Mouse (Mus musculus): ENCODE data around the gene Palb2.
A peak's percentile ranks its signal among the peaks of the same experiment; 100 is the strongest.
"Not testable (repeated sequence)": the region's sequence is repeated elsewhere in the genome, so short reads cannot be mapped to it uniquely, and the experiment has no call there.

Palb2 gene

DNA sequence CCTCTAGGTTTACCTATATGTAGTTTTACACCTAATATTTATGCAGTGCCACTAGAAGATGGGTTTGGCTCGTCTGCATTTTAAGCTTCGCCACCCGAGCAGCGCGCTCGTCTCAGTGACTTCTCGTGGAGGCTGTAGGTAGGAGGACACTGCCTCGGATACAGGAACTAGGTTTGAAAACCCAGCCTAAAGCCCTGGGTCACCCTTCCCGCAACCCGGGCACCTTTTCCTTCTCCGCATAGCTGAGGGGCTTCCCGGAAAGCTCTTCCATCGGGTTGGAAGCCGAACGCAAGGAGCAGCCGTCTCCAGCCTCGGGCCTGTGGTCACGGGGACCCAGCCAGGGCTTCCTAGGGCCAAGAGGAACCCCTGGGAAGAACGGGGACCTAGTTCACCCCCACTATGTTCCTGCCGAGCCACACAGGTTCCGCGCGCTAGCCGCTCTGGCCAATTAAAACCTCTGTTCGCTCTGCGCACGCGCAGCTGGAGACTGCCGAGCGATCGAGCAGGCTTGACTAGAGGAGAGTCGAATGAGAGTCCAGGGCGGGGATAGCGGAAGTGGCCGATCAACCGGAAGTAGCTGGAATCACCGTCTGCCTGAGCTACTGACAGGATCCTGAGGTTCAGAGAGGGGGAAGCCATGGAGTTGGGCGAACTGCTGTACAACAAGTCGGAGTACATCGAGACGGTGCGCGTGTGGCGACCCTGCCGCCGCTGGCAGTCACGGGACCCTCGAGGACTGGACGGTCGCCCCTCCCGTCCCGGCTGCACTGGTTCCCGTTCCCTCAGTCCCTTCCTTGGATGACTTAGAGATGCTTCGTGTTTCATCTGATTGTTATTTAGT lies at the start of gene Palb2, which contains the start of gene Dctn5:
Gene Palb2, minus strand, starts transcription at position 489 of the 841 bp plus-strand sequence.
Gene Dctn5, plus strand, starts transcription at position 545 of the 841 bp plus-strand sequence.
- peak; percentile 97 for DNase-seq (ENCODE audit: low spot score)

DNA sequence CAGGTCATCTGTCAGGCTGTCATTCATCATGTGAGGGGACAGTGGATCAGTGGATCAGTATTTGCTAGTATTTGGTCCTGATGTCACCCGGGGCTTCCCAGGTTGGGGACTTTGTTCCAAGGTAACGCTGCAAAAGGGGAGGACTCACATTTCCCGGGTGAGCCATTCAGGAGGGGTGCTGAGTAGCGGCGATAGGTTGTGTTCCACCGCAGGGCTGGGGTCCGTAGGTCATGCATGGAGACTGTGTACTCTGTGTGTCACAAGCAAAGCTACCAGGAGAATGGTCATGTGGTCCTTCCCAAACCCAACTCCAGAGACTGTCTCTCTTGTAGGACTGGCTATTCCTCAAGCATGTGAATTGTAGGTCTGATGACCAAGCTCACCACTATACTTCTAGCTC lies 47.9 kb upstream of the Palb2 start:
- DNase-seq (ENCODE audit: low spot score) = no peak

DNA sequence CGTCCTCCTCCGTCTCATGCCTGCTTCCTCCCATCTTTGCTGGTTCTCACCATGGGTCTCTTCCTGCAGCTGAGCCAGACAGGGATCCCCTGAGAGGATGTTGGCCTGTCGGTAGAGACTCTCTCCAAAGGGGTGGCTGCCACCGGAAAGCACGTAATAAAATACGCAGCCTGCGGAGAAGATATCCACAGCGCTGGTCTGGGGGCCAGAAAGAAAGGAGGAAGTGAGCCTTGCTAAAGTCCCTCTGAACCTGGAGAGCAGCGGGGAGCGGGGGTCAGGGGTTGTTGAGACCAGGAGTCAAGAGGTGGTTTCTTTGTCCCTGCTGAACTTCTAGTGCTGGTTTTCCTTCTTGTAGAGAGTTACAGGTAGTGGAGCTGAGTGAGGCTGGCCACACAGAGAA lies 38.8 kb upstream of the Palb2 start:
- DNase-seq (ENCODE audit: low spot score) = no peak

DNA sequence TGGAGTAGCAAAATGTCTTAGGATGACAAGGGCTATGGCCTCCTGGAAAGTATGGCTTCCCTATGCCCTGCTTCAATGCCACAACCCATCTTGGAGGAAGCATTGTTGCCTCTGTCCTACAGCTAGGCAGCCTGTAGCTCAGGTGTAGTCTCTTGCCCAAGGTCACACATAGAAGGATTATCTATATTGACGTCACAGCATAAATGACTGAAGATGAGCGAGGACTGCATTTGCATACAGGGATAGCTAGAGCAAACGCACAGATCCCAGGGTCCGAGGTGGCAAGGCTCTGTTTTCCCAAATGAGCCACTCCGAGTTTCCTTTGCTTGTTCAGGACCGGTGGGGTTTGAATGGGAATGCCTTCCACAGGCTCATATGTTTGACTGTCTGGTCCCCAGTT lies 37.9 kb upstream of the Palb2 start:
- DNase-seq (ENCODE audit: low spot score) = no peak

DNA sequence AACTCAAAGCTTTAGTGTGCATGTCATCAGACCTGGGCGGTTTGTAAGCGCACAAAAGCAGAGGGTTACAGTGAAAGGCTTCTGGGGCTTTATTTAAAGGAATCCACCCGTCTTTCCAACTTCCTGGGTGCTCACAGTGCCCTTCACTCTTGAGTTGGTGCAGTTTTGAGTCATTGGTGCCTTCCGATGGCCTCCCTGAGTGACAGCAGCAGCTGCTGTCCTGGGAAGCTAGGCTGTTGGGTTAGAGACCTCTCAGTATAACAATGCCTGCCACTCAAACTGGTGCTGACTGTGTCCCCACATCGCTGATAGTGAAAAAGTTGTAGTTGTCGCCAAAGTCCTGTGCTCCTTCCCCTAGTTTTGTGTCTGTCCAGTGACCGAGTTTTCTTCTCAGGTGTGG lies 34.4 kb upstream of the Palb2 start:
- DNase-seq (ENCODE audit: low spot score) = no peak

DNA sequence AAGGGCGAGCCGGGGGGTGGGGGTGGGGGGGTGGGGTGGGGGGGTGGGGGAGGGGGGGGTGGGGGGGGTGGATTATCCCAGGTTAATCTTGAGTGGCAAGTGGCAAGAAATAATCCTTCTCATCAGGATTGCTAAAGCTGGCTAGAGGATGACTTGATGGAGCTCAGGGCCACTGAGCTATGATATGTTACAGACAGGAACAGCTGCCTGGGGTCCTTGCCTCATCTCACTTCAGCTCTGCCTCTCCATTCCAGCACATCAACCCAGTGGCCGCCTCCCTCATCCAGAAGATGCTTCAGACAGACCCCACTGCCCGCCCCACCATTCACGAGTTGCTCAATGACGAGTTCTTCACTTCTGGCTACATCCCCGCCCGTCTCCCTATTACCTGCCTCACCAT lies 31.0 kb upstream of the Palb2 start:
- DNase-seq (ENCODE audit: low spot score) = no peak

DNA sequence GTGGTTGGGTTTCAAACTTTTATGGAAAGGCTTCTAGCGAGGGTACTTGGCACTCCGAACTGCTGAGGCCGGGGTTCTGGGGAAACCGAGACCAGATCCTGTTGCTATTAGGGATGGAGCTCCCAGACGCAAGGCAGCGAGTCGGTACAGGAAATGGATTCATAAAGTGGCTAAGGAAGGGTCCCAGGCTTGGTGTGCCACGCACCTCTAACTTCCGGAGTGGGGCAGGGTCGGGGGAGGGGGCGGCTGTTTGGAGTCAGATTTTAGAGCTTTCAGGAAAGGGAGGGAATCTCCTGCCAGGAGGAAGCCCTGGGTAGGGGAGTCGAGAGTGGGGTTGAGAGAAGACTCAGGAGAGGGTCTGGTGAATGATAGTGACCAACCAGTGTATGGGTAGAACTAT lies 27.3 kb upstream of the Palb2 start:
- DNase-seq (ENCODE audit: low spot score) = no peak

DNA sequence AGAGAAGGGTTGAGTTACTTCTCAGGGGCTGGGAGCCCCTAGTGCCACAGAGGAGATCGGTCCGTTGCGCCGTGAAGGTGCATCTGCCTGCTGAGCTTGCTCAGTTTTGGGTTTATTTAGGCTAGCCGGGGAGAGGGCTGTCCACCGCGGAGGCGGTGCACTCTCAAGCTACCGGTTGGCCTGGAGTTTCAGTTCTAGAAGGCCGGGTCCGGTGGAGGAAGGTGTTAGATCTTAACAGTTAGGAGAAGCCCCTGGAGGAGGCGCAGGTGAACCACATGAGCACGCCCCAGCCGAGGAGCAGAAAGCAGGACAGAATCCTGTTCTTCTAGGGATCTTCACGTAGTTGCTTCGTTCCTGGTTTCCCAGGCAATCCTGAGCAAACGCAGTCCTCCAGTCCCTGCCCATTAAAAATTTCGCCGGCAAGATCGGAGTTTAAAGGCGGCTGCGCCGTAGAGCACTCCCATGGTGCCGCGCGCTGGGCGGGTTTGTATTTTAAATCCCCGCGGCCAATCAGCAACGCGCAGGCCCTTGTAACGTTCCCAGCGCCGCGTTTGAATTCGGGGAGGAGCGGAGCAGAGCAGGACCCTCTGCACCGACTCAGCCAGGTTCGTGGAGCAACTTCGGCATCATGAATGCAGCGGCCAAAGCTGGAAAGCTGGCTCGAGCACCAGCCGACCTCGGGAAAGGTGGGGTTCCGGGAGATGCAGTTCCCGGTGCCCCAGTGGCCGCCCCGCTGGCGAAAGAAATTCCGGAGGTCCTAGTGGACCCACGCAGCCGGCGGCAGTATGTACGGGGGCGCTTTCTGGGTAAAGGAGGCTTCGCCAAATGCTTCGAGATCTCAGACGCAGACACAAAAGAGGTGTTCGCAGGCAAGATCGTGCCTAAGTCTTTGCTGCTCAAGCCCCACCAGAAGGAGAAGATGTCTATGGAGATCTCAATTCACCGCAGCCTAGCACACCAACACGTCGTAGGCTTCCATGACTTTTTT lies 26.4 kb upstream of the Palb2 start, which contains the start of gene Plk1:
Gene Plk1, plus strand, starts transcription at position 525 of the 988 bp plus-strand sequence.
- DNase-seq (ENCODE audit: low spot score) = peak; percentile 85

DNA sequence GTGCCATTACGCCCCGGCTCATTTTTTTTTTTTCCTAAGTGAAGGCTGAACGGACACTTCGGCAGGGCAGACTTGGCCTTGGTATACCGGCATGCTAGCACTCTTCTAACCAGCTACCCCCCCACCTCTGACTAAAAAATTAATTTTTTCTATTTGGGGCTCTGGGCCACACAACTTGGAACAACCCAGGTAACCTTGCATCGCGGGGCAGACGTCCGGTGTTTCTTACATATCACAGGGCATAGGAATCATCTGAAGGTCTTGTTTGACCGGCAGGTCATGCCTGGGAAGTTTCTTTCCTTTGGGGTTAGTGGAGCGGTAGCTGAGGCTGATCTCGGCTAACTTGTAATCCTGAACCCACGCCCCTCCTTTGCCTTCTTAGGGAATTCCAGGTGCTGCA lies 25.7 kb upstream of the Palb2 start:
- no peak for DNase-seq (ENCODE audit: low spot score)

DNA sequence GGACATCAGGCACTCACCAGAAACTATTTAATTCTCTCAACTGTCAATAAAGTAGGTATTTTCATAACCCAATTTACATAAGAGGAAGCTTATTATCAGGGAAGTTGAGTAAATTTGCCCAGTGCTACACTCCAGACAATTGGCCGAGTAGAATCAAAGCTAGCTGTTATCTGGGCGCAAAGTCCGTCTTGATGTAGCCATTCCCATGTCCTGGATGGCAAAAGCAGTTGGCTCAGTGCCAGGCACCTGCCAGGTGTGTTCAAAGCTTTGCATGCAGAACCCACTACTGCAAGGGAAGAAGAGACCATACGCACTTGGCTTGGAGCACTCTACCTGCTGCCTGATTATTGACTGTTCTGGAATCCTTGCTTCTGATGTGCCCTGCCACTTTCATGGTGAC lies 19.7 kb upstream of the Palb2 start:
- no peak for DNase-seq (ENCODE audit: low spot score)

DNA sequence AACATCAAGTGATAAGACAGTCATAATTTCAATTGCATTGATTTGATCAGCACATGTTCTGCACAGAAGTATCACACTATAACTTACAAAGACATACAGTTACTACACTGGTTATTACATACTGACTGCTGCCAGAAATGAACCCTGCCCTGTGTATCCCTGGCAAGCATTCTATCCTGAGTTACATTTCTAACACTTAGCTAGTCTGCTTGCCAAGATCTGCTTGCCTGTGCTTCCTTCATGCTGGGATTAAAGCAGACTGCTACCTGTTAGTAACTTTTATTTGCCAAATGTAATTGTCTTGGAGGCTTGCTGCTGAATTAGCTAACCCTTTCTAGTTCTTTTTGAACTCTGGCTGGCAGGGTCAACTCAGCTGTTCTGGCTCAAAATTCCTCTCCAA lies 8.2 kb upstream of the Palb2 start:
- no peak for DNase-seq (ENCODE audit: low spot score)

DNA sequence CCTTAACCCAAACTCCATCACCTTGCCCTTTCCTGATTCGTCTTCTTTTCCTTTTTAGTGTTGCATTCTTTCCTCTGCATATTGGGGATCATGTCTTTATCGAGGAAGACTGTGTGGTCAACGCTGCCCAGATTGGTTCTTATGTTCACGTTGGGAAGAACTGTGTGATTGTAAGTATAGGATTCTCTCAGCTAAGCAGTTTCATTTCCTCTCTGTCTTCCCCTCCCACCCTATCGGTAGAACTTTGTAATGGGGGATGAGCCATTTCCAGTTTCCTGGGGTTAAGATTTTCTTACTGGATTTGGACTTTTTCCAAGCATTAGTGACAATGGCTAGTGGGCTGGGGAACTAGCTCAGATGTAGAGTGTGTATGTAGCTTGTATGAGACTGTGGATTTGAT lies 5.4 kb upstream of the Palb2 start:
- DNase-seq (ENCODE audit: low spot score) = no peak

DNA sequence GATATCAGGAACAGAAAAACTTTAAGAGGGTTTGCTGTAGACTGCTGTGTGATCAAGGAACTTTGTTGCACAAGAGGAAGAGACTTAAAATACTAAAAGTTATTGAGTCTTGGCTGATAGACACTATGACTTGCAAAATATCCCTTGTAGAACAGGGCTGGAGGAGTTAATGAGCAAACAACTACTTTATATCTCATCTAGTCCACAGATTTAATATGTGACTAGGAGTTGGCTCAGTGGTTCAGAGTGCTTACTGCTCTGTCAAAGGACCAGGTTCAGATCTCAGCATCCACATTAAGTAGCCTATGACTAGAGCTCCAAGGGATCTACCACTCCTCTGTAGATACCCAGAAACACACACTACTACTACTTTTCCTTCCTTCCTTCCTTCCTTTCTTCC lies 4.3 kb upstream of the Palb2 start:
- no peak for DNase-seq (ENCODE audit: low spot score)

DNA sequence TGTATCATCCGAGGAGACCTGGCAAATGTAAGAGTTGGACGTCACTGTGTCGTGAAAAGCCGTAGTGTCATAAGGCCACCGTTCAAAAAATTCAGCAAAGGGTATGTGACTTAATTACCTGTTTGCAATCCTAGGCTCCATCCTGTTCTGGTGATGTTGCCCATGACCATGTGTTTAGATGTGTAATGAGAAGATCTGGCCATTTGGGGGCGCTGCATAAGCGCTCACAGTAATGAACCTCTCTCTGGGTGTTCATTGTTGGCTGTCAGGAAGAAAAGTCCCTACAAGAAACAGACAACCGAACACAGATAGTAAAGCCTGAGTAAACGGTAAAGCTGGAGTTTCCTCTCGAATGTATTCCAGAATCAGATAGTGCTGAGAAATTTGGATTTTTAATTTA lies 2.3 kb upstream of the Palb2 start:
- DNase-seq (ENCODE audit: low spot score) = no peak

DNA sequence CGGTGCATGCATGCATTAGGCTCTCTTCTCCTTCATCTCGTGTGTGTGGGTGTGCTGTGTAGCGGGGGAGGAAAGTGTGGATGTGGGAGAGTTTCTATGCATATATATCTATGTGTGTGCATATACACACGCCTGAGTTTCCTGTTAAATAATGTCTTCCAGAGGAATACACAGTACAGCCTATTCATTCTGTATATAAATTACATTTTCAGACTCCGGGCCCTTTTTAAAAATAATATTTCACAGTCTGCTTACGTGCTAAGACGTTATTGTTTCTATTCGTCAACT lies 497 bp upstream of the Palb2 start:
- DNase-seq (ENCODE audit: low spot score) = no peak

DNA sequence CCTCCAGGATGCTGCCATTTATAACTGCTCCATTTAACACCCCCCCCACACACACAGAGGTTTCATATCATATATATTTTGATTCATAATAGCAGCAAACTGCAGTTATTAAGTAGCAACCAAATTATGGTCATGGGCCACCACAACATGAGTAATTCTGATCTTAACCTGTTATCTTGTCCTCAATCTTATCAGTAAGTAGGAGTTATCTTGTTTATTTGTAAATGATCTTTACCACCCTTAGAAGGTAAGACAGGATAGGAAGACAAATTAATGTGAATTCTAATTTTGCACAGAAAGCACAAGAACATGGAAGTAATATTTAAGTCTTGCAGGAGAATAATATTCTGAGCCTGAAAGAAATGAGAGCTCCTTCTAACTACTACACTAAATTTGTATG lies 951 bp downstream of the Palb2 start:
- no peak for DNase-seq (ENCODE audit: low spot score)

DNA sequence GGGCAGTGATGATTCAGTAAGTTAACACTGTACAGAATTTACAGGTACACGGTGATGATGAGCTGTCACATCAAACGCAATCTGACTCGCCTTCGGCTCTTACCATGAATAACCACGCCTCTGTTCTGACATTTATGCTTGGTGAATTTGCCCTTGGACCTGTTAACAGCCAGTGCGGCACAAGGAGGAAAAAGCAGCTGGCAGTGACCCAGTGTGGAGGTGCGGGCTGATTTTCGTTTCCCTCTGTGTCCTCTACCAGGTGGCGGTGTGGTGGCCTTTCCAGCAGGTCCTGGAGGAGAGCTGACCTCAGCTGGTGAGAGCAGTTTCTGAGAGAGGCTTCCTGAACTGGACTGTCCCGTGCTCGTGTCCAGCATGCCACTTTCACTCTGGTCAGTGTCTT lies 5.8 kb downstream of the Palb2 start:
- DNase-seq (ENCODE audit: low spot score) = no peak

DNA sequence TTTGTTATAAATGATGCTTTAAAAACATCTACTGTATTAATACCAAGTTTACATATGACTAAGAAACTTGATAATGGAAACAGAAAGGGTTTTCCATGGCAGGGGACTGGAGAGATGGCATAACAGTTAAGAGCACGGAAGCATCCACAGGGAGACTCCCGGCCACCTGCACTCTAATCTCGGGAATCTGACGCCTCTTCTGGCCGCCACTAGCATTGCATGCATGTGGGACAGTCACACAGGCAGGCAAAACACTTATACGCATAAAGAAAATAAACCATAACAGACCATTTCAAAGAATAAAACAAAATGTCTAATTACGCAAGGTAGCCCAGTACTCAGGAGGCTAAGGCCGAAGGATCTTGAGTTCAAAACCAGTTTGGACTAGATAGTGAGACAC lies 7.1 kb downstream of the Palb2 start:
- DNase-seq (ENCODE audit: low spot score) = no peak

DNA sequence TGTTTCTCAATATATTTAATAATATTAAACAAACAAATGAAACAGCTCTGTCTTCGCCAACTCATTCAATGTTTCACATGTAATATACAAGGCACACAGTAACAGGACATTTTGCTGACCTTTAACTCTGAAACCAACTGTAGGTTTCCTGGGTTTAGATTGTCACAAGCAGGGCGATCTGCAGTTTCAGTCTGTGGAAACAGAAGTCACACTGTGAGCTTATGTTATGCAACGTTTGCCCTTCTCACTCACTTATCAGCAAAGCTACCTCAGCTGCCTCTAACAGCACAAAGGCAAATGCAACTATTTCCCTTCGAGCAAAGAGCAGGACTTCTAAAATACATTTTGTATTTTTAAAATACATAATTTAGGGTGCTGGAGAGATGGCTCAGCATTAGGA lies 9.3 kb downstream of the Palb2 start:
- no peak for DNase-seq (ENCODE audit: low spot score)

DNA sequence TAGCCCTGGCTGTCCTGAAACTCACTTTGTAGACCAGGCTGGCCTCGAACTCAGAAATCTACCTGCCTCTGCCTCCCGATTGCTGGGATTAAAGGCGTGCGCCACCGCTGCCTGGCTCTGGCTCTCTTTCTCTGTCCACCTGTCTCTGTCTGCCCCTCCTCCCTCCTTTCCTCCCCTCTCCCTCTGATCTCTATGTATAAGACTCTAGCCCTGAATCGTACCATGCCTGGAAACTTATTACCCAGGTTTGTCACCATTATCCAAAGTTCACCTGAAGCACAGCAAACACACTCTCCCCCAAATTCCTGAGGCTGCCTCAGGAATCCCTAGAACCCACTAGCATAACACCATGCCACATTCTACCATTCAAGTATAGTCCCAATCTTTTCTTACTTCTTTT lies 24.6 kb downstream of the Palb2 start:
- DNase-seq (ENCODE audit: low spot score) = no peak

DNA sequence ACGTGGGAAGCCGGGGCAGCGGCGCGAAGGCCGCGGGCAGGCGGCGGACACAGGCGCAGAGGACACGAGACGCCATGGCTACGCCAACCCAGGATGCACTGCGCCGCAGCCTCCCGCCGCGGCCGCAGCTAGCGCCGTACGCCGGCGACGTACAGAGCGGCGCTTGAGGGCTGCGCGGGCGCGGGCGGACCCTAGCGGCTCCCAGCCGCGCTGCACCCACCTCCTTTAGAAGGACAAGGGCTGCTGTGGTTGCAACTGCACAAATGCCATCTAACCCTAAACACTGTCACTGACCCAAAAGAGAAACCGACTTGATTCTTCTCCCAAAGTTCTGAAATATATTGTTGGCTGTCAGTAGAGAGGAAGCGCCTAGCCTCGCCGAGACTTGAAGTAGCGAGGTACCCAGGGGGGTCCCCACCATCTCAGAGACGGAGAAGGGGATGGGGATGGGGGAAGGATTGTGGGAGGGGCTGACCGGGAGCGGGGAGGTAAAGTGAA lies 31.0 kb downstream of the Palb2 start, which contains the start of gene Ndufab1:
Gene Ndufab1, minus strand, starts transcription at position 140 of the 498 bp plus-strand sequence.
- peak; percentile 84 for DNase-seq (ENCODE audit: low spot score)

DNA sequence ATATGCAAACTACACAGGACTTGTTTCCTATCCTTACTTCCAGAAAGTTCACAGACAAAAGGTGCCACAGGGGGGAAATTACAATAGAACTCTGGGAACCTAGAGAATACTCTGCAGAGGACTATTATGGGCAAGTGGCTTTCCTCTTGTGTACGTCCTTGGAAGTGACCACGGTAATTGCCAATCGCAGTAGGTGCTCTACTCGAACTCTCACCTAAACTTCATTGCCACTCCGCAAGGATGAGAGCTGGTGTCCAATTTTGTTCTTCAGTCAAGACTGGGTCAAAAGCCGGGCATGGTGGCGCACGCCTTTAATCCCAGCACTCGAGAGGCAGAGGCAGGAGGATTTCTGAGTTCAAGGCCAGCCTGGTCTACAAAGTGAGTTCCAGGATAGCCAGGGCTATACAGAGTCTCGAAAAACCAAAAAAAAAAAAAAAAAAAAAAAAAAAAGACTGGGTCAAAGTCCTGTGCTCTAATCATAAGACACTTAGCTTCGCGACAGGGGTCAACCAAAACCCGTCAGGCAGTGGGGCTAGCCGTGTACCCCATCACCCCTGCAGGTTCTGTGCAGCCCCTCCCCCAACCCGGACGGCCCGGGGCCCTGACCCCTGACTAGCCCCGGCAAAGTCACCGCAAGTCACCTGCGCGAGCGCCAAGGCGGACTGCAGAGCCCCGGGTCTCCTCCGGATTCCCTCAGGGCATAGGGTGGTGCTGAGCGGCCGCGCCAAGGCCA lies 31.6 kb downstream of the Palb2 start:
- not testable (repeated sequence) for DNase-seq (ENCODE audit: low spot score)

Measured in urinary bladder, postnatal 14 days (tissue).